Mouse (Mus musculus) brain, adult 2 months (tissue): Measurements from ENCODE around the gene Gm10318.

Experiments
- DNase-seq: peaks from one replicate; pipeline ENCODE4 v3.0.0; 2011; ENCODE audit warnings: low read depth, low spot score

Gm10318 gene

DNA sequence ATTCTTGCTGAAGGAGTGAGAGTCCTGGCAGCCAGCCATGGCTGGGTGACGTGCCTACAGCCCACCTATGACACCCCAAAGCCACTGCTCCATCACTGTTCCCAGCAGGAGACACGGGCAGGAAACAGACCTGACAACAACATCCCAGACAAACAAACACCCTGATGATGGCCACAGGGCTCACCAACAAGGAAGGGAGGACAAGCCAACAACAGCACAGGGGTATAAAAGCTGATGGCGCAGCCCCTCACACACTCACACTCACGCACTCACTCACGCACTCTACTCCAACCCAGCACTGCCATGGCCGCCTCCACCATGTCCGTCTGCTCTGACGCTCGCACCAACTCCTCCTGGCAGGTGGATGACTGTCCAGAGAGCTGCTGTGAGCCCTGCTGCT lies at the start of gene Gm10318:
TSS of gene Gm10318 (plus strand) at position 301 of the 400 bp plus-strand sequence.
- no peak for DNase-seq

DNA sequence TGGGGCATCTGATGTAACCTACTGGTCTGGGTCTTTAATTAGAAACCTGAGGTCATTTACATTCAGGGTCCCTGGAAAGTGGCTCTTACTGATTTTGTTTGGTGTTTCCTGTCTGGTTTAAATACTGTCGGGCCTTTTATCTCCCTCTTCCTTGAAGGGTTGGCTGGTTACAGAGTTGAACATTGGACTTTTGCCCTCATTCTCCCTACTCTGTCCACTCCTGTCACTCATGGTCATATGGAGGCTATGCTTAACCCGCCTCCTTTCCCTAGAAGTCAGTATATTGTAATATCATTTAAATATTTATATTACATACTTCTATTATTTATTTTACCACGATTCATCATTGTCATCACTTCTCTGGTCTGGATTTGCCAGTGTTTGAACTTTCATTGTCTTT lies 48.6 kb upstream of the Gm10318 start:
- no peak for DNase-seq

DNA sequence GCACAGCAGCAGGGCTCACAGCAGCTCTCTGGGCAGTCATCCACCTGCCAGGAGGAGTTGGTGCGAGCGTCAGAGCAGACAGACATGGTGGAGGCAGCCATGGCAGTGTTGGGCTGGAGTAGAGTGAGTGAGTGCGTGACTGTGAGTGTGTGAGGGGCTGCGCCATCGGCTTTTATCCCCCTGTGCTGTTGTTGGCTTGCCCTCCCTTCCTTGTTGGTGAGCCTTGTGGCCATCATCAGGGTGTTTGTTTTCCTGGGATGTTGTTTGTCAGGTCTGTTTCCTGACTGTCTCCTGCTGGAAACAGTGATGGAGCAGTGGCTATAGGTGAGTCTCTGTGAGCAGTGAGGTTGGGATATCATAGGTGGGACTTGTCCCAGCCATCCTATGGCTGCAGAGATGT lies 40.9 kb upstream of the Gm10318 start, which contains the start of gene Gm9507:
TSS of gene Gm9507 (minus strand) at position 101 of the 400 bp plus-strand sequence.
- DNase-seq: no peak

DNA sequence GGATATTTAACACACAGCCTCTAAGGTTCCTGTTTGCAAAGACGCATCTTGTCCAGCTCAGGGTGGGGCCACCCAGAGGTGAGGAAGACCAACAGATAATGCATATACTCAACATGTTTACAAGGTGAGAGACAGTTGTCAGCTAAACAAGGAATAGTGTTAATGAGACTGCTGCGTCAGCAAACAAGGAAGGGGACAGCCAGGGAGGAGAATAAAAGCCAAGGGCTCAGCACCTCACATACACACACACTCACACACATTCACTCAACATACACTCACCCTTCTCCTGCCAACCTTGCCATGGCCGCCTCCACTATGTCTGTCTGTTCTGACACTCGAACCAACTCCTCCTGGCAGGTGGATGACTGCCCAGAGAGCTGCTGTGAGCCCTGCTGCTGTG lies 38.3 kb upstream of the Gm10318 start, which contains the start of gene Gm2696:
TSS of gene Gm2696 (plus strand) at position 301 of the 400 bp plus-strand sequence.
- no peak for DNase-seq

DNA sequence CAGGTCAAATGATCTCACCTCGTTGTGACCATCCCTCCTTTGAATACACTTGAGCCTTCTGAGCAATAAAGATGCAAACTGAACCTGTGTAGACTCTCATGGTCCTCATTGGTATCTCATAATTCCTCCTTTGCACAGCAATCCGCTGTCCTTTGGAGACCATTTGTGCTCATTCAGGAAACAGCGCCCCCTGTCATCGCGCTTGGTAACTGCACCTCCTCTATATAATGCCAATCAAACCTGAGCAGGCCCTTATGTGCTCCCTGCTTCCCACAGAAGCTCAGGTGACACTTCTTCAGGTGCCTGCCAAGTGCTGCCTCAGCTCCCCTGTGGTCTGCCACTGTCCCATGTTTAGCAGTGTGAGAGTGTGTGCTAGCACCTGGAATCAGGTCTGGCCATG lies 37.1 kb upstream of the Gm10318 start:
- DNase-seq: peak; percentile 19

DNA sequence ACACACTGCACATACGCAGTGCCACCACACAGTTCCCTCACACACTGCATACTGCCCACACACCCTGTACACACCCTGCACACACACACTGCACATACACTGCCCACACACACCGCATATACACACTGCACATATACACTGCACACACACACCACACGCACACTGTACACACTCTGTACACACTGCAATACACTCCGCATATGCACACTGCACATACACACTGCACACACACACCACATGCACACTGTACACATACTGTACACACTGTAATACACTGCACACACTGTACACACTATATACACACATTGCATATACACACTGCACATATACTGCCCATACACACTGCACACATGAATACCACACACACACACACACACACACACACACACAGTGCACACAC lies 34.1 kb upstream of the Gm10318 start:
- no peak for DNase-seq

DNA sequence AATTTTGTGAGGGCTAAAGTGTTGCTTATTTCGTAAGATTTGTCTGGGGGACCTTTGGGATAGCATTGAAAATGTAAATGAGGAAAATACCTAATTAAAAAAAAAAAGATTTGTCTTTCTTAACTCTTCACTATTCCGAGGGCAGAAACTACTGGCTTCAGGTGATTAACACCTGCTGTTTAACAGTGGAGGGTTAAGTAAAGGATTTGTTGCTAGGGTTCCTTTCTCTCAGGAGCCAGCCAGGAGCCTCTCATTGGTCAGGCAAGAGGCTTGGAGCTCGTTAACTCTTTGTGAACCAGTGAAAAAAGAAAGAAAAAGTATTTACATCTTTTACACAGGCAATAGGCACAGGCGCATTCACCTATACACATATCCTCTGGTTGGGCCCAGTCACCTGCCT lies 33.5 kb upstream of the Gm10318 start:
- DNase-seq: no peak

DNA sequence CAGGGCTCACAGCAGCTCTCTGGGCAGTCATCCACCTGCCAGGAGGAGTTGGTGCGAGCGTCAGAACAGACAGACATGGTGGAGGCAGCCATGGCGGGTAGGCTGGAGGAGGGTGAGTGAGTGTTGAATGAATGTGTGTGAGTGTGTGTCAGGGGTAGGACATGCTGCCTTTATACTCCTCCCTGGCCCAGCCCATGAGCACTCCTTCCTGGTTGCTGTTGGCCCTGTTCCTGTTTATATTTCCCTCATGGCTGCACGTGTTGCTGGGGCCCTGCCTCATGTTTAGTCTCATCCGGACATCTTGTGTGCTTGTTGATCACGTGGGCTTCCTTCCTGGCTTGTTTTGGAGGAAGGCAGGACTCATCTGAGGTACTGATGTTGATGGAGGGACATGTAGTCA lies 25.7 kb upstream of the Gm10318 start, which contains the start of gene Krtap10-4:
TSS of gene Krtap10-4 (minus strand) at position 145 of the 400 bp plus-strand sequence.
- no peak for DNase-seq

DNA sequence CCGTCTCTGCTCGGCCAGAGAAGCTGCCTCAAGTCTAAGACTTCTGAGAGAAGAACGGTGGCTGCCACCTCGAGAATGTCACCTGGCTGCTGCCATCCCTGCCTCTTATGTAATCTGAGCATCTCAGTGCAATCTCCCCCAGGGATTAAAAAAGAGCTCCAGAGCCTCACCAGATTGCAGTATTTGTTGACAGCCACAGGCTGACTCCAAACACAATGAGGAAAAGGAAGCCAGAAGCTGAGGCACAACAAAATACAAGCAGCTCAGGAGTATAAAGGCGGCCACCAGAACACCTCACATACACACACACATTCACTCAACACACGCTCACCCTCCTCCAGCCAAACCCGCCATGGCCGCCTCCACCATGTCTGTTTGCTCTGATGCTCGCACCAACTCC lies 17.0 kb upstream of the Gm10318 start, which contains the start of gene Krtap10-10:
TSS of gene Krtap10-10 (plus strand) at position 301 of the 400 bp plus-strand sequence.
- DNase-seq: peak; percentile 35

DNA sequence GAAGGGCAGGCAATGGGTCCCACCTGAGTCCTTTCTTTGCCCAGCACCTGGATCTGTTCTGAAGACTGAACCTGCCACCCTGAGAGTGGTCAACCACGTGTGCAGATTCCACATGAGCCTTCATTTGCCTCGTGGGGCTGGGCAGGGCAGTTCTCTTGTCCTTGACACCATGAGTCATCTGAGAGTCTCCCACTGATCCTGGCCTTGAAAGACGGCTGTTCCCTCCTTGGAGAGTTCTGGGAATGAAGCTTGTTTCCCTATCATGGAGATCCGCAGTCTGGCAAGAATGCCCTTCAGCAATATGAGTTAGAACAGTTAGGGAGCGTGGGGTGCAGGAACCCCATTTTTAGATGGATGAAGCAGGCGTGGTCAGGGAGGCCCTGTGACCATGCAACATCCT lies 13.7 kb upstream of the Gm10318 start:
- no peak for DNase-seq

DNA sequence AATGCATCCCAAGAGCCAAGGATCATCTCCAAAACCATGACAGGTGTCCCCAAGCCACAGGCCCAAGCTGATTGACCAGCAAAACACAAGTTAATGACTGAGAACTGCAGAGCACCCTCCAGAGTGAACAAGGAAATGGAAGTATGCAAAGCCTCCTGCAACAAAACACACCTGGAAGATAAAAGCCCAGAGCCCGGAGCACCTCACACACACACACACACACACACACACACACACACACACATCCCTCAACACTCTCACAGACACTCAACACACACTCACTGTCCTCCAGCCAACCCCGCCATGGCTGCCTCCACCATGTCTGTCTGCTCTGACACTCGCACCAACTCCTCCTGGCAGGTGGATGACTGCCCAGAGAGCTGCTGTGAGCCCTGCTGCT lies 6.2 kb upstream of the Gm10318 start, which contains the start of gene Gm36176:
TSS of gene Gm36176 (plus strand) at position 301 of the 400 bp plus-strand sequence.
- no peak for DNase-seq

DNA sequence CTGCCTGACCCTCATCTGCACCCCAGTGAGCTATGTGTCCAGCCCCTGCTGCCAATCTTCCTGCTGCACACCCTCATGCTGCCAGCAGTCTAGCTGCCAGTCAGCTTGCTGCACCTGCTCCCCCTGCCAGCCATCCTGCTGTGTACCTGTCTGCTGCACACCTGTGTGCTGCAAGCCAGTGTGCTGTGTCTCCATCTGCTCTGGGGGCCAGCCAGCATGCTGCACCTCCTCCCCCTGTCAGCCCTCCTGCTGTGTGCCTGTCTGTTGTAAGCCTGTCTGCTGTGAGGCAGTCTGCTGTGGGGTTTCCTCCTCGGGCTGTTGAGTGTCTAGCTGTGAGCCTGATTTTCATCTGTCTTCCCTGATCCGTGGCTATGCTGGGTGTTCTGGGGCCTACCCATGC lies 5.7 kb upstream of the Gm10318 start:
- peak; percentile 20 for DNase-seq

DNA sequence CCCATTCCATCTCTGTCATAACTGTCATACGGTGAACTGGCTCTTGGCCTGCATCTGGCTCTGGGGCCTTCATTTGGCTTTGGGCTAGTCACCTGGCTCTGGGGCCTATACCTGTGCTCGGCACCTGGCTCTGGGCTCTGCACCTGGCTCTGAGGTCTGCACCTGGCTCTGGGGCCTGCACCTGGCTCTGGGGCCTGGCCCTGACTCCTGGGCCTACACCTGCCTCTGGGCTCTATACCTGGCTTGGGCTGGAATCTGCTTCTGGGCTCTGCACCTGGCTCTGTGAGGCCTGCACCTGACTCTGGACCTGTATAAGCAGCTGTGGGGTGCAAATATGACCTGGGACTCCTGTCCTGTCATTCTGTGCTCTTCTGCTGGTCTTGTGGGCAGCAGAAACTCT lies 5.1 kb upstream of the Gm10318 start:
- DNase-seq: no peak

DNA sequence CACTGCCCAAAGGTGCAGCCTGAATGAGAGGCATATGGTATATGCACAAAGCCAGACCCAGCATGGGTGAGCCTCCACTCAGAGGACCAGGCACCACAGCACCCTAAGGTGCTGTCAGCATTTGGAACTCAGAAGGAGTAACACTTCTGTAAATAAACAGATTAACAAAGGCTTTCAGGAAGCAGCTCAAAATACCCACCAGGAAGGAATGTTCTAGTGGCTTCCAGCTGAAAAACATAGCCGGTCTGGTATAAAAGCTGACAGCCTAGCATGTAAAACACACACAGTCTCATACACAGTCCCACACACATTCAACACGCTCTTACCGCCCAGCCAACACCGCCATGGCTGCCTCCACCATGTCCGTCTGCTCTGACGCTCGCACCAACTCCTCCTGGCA lies 9.0 kb downstream of the Gm10318 start, which contains the start of gene Gm3285:
TSS of gene Gm3285 (plus strand) at position 301 of the 400 bp plus-strand sequence.
- DNase-seq: no peak

DNA sequence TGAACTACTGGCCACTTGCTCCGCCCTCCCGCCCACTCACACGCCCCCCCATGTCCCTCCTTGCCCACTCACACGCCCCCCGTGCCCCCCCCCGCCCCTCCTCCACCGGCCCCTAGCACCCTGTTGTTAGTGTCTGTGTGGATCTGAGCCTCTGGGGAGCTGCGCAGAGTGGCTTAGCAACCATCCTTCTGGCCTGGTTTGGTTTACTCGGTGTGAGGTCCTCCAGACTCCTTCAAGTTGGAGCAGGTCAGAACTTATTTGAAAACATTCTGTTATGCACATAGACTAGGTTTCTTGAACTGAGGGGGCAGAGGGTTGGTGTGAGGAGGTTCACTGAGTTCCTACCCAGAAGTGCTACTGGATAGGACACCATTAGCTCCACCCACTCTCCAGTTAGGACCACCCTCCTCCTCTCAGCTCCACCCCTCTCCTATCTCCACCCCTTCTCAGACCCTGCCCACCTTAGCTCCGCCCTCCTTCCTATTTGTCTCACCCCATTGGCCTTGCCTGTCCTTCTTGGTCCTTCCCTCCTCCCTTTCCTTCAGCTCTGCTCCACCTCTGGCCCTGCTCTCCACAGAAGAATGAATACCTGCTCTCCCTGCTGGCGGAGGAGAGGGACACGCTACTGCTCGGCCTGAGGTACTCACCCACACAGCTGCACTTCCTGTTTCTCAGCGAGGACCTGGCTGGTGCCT lies 11.6 kb downstream of the Gm10318 start:
- peak; percentile 55 for DNase-seq

DNA sequence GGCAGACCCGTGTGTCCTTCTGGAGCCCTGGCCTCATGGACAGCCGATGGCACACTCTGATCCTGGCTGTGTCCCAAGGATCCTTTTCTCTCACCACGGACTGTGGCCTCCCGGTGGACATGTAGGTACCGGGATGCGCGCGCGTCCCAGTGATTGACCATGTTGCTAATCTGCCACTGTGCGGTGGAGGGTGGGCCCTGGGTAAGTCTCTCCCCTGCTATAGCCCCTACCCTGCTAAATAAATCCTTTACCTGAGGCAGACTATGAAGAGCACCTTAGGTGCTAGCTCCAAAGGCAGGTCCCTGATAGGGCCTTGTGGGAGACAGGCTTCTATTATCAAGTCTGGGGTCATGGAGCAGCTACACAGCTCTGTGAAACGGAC lies 12.1 kb downstream of the Gm10318 start:
- no peak for DNase-seq

DNA sequence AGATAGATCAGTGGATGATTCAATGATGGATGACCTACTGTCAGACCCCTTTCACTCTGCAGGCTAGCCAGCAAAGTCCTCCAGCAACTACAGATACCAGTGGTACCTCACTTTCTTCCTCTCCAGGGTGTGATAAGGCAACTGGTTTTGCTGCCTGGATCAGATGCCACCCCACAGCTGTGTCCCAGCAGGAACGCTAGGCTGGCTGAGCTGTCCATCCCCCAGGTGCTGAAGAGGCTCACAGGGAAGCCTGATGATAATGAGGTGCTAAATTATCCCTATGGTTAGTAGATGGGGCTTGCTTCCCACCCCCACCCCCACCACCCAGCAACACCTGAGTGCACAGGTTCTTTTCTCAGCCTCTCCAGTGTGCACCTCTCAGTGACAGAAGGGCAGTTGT lies 14.9 kb downstream of the Gm10318 start:
- DNase-seq: no peak

DNA sequence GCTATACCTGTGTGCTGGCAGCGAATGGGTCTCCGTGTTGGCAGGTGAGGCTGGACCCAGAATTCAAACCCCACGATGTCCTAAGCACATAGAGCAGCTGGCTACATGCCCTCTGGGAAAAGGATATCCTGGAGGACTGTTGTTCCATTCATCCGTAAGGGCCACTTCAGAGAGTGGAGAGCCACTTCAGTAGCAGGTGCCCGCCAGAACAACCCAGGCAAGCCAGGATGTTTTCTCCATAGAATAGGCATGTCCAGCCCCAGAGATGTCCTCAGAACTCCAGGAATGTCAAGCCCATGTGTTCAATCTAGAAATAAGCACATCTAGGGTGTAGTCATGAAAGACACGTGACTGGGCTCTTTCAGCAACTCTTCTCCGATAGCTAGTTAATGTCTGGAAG lies 17.0 kb downstream of the Gm10318 start:
- DNase-seq: no peak

DNA sequence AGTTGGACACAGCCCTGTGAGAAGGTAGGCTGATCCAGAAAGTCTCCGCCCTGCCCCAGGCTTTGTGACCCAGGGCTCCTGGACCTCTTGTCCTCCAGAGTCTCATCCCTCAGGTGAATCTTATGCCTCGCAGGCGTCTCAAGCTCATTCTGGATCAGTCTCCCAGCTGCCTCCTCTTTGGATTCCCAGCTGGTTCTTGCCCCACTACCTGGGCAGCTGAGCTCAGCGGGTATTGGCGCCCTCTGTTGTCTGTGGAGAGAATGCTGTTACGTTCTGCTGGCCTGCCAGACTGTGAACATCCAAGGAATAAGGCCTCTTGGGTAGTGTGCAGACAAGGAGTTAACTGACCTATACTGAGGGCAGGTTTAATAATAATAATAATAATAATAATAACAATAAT lies 26.3 kb downstream of the Gm10318 start:
- DNase-seq: peak; percentile 43

DNA sequence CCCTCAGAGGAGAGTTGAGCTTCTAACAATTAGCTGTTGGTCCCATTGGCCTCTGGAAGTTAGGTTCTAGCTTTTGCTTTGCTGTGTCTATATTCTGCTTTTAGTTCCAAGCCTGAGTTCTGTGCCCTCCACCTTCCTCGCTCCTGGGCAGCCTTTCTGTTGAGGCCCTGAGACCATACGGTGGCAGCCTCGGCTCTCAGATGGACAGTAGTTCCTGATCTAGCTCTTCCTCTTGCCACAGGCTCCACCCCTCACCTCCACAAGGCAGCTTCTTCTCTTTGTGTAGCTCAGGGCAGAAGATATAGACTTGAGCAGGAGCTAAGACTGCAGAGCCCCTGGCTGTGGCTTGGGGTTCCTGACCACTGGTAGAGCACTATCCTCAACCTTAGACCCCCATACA lies 27.6 kb downstream of the Gm10318 start:
- DNase-seq: peak; percentile 18

DNA sequence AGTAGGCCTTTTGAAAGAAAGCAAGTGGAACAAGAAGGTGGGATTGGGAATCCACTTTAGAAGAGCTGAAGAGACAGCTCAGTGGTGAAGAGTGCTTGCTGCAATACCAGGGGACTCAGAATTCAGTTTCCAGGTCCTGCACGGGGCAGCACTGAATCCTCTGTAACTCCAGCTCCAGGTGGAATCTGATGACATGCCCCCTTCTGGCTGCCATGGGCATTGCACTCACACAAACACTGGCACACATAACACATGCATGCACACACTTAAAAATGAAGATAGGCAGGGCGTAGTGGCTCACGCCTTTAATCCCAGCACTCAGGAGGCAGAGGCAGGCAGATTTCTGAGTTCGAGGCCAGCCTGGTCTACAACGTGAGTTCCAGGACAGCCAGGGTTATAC lies 29.9 kb downstream of the Gm10318 start:
- DNase-seq: no peak

DNA sequence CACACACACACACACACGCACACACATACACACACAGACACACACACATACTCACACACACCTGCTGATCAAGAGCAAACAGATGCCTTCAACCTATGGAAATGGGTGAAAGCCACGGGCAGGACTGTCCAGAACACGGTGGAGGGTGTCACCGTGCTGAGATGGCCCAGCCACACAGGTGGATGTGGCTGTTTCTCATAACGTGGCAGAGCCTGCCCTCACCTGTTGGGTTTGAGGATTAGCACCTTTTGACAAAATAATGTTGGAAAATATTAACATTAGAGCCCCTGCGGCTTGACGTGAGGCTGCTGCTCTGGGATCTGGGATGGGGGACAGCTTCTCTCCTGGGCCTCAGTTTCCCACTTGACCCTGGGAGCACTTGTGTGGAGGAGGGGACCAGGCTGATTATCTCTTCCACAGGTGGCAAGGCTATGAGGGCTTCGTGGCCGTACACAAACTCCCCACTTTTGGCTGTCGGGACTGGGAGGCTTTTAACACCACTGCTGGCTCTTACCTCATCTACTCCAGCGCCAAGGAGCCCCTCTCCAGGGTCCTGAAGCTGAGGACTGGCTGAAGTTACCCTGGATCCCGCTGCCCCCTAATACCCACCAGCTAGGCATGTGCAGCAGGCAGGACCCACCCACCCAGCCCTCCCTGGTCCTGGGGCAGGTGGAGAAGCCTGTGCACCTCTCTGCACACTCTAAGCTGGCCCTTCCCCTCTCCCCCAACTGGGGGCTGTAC lies 33.5 kb downstream of the Gm10318 start:
- DNase-seq: peak; percentile 16
